Mouse (Mus musculus): ENCODE data around the gene Taf5.

DNA sequence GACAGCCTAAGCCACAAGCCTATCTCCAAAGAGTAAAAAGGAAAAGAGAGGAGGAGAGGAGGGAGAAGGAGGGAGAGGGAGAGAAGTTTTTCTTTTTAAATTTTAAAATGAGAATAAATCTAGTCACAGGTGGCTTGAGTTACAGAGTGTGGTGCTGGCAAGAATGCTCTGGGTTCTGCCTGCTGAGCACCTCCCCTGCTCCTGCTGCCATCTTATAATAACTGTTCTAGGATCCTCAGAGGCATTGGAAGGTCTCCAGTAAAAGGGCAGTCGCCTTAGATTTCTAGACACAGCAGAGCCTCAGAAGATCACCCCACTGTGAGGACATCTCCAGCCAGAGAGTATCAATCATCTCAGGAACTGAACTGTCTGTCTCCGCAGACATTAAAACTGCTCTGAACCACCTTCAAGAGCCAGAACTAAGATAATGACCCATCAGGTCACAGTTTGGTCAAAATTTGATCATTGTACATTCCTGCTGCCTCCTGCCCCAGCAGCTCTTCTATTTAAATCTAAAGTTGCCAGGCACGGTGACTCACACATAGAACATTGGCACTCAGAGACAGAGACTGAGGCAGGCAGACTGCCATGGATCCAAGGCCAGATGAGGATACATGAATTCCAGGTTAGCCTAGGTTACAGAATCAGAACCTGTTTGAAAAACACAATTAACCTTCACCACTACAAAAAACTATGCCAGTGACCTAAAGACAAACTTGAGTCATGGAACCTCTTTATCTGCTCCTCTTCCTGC is 26.6 kb upstream of the Taf5 start:
- TF ChIP-seq CTCF (IDR thresholded peaks at IDR 0.05; ENCODE audit: control insufficient read depth, insufficient read depth, insufficient read length) (no peak), USF1 (IDR thresholded peaks at IDR 0.05; ENCODE audit: low read depth) (no peak), MYOD1 (IDR thresholded peaks at IDR 0.05; ENCODE audit: control insufficient read depth, insufficient read length, low read depth) (no peak), MAX (IDR thresholded peaks at IDR 0.05) (no peak), CEBPB (IDR thresholded peaks at IDR 0.05; ENCODE audit: low read depth) (no peak), MYOG (IDR thresholded peaks at IDR 0.05; ENCODE audit: control insufficient read depth, extremely low read depth, insufficient read length) (no peak)

Measured in C2C12 (cell line).